Mouse (Mus musculus): ENCODE measurements around the gene Hoxa6.

Gene Hoxa6

GRCm38 (mm10) chr6:52226569-52227257, 18.2 kb upstream of the Hoxa6 start:
- DNase-seq (ENCODE audit: low read depth) = no peak

GRCm38 (mm10) chr6:52225612-52226568, 17.4 kb upstream of the Hoxa6 start:
- DNase-seq (ENCODE audit: low read depth) = no peak

GRCm38 (mm10) chr6:52224895-52225611, 16.5 kb upstream of the Hoxa6 start:
- no peak for DNase-seq (ENCODE audit: low read depth)

- DNase-seq (ENCODE audit: low read depth) = no peak
Observed at GRCm38 (mm10) chr6:52223939-52224760, 15.6 kb upstream of the Hoxa6 start.

- no peak for DNase-seq (ENCODE audit: low read depth)
Observed at GRCm38 (mm10) chr6:52222729-52223128, 14.2 kb upstream of the Hoxa6 start.

- DNase-seq (ENCODE audit: low read depth) = no peak
Observed at GRCm38 (mm10) chr6:52221993-52222685, 13.6 kb upstream of the Hoxa6 start.

GRCm38 (mm10) chr6:52221337-52221992, 12.9 kb upstream of the Hoxa6 start, which contains the start of gene Hoxa7:
Gene Hoxa7 (minus strand): TSS chr6:52221854.
- peak; percentile 39 for DNase-seq (ENCODE audit: low read depth)

GRCm38 (mm10) chr6:52220865-52221310, 12.4 kb upstream of the Hoxa6 start:
- DNase-seq (ENCODE audit: low read depth) = no peak

- no peak for DNase-seq (ENCODE audit: low read depth)
Observed at GRCm38 (mm10) chr6:52220003-52220864, 11.7 kb upstream of the Hoxa6 start.

- DNase-seq (ENCODE audit: low read depth) = no peak
Observed at GRCm38 (mm10) chr6:52219234-52219942, 10.9 kb upstream of the Hoxa6 start.

- no peak for DNase-seq (ENCODE audit: low read depth)
Observed at GRCm38 (mm10) chr6:52218643-52219215, 10.2 kb upstream of the Hoxa6 start.

- DNase-seq (ENCODE audit: low read depth) = no peak
Observed at GRCm38 (mm10) chr6:52217895-52218642, 9.5 kb upstream of the Hoxa6 start.

GRCm38 (mm10) chr6:52217459-52217768, 8.9 kb upstream of the Hoxa6 start:
- no peak for DNase-seq (ENCODE audit: low read depth)

GRCm38 (mm10) chr6:52216691-52217458, 8.4 kb upstream of the Hoxa6 start:
- DNase-seq (ENCODE audit: low read depth) = no peak

- DNase-seq (ENCODE audit: low read depth) = no peak
Observed at GRCm38 (mm10) chr6:52215771-52216535, 7.4 kb upstream of the Hoxa6 start.

- no peak for DNase-seq (ENCODE audit: low read depth)
Observed at GRCm38 (mm10) chr6:52215070-52215469, 6.5 kb upstream of the Hoxa6 start.

Data from c-Kit-positive CD71-positive TER-119-negative erythroid progenitor cells, embryonic 14.5 days (primary cell).